Mouse (Mus musculus) liver, adult (tissue): ENCODE measurements around the gene Cep97.

Experiments used
- GATA4 ChIP-seq: IDR thresholded peaks from 2 replicates; pipeline ENCODE4 v1.6.1; 2014; ENCODE audit warnings: mild to moderate bottlenecking, low read length; ENCODE audit not compliant: insufficient replicate concordance

The Cep97 gene

GRCm38 (mm10) chr16:55863149-55863815 is 71.4 kb downstream of the Cep97 start:
- TF ChIP-seq GATA4: no peak

DNA sequence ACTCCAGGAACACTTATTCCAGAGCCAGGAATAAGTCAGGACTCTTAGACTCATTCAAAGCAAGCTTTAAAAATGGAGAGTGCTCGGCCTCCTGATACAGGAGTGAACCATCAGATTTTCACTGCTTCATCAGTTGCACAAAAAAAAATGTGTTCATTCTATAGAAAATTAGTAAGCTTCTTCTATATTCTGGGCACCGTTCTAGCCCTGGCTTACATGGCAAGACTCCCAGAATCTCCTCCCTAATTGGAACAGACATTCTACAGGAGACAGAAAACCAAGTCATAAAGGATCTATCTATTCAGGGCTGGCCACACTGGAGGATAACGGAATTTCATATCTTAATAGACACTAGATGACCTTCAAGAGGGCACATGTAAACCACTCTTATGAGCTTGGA is 73.6 kb downstream of the Cep97 start:
- no peak for TF ChIP-seq GATA4

- TF ChIP-seq GATA4: no peak
Observed at GRCm38 (mm10) chr16:55858465-55858864, 76.2 kb downstream of the Cep97 start.

- TF ChIP-seq GATA4: no peak
Observed at GRCm38 (mm10) chr16:55852943-55853727, 81.5 kb downstream of the Cep97 start.

- no peak for TF ChIP-seq GATA4
Observed at GRCm38 (mm10) chr16:55852515-55852914, 82.1 kb downstream of the Cep97 start.

DNA sequence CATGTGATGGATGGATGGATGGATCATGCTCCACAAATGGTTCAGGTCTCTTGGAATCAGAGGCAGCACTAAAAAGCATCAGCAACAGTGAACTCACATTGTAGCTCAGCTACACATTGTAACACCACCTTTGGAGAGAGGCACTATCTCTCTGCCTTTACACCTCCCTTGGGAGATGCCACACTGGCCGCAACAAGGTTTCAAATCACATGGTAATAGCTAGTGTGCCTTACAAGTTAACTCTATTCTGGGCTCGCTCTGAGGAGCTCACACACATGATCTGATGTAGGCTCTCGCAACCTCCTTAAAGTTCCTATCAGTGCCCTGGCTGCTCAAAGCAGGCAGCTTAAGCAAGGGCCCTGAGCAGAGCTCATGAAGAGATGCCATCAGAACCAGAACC is 84.2 kb downstream of the Cep97 start:
- no peak for TF ChIP-seq GATA4
